Mouse (Mus musculus) colon, adult 2 months (tissue): ENCODE results near the gene Tmem33. TPM values are rescaled to one million over a fixed set of nuclear protein-coding genes. Genes with fewer than 3 reads are reported as not detected.

Experiments
- polyA plus RNA-seq: library from polyadenylated mRNA; depleted of rRNA; stranded (reverse); fragments of >200 nt; gene quantifications from 2 replicates; pipeline ENCODE4 v1.2.3, GENCODE M21; 2012; rRNA removed

Tmem33 gene
- polyA plus RNA-seq, result 70.9 and 113 TPM in 2 replicates

DNA sequence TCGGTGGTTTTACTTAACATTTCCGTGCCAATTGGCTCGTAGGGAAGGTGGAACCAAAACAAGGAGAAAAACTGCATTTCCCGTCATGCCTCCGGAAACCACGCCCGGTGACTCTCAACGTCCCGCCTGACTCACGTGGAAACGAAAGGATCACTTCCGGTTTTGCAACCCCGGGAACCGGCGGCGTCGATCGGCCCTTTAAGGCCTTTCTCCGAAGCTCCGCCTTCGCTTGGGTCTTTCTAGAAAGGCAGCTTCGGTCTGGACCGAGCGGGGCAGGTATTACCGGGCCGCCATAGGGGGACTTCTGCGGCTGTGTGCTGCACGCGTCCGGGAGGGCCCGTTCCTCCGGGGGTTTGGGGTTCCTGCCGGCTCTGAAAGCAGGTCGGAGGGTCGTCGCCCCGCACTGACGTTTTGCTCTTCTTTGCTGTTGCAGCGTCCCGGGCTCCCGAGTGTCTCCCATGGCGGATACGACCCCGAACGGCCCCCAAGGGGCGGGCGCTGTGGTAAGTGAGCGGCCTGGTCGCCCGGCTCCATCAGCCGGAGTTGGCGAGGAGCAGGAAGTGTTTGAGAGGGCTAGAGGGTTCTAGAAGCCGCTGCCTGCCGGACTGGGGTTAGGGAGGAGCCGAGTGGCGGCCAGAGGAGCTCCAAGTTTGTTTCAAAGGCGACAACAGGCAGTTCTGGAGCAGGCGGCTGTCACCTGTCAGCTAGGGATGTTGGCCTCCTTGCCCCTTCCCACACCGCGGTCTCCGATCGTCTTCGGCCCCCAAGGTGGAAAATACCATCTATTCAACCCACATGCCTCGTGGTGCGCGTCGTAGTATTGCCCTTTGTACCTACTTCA is at the start of gene Tmem33:
Gene Tmem33 (plus strand): TSS at position 35 of the 841 bp plus-strand sequence.

GRCm38 (mm10) chr5:67306698-67307521 is 46.5 kb downstream of the Tmem33 start, which contains the start of gene Slc30a9:
Slc30a9 (plus strand) TSS chr5:67306955.

Other genes with a start within 250 kb of the Tmem33 start
- 3.3 and 5.4 TPM in 2 replicates for gene Phox2b, start 161.3 kb upstream of the Tmem33 start, polyA plus RNA-seq
- 17.9 and 25.3 TPM in 2 replicates for gene Slc30a9, start 46.4 kb downstream of the Tmem33 start, polyA plus RNA-seq
- gene Bend4, start 167.7 kb downstream of the Tmem33 start, polyA plus RNA-seq, result 0.22 and 0.28 TPM in 2 replicates